Mouse (Mus musculus) heart, embryonic 11.5 days (tissue): ENCODE measurements around the gene Paf1. TPM values are rescaled to one million over a fixed set of nuclear protein-coding genes. Genes with fewer than 3 reads are reported as not detected.

Source experiments
- ATAC-seq: fragments of 200-750 bp; cut with Nextera tagmentation; replicated peaks from 2 replicates; pipeline ENCODE4 v1.8.0; 2017; ENCODE audit warnings: moderate library complexity; ENCODE audit not compliant: insufficient number of reproducible peaks, low FRiP score, low TSS enrichment
- H3K27ac ChIP-seq: fragments of 300-500 bp; sonication (generic); 2 replicates; pipeline ENCODE4 v1.5.1; 2014; ENCODE audit warnings: mild to moderate bottlenecking, low read depth, low read length
- H3K27me3 ChIP-seq: fragments of 300-500 bp; sonication (generic); 2 replicates; pipeline ENCODE4 v1.6.1; 2014; ENCODE audit warnings: mild to moderate bottlenecking, low read length, mixed read lengths; ENCODE audit not compliant: control insufficient read depth, insufficient read depth
- H3K36me3 ChIP-seq: fragments of 300-500 bp; sonication (generic); 2 replicates; pipeline ENCODE4 v1.6.1; 2014; ENCODE audit warnings: mild to moderate bottlenecking, low read length, moderate library complexity, mixed read lengths; ENCODE audit not compliant: control insufficient read depth, insufficient read depth
- H3K4me1 ChIP-seq: fragments of 300-500 bp; sonication (generic); 2 replicates; pipeline ENCODE4 v1.6.1; 2014; ENCODE audit warnings: low read length; ENCODE audit not compliant: control insufficient read depth, insufficient read depth
- H3K4me2 ChIP-seq: fragments of 300-500 bp; sonication (generic); 2 replicates; pipeline ENCODE4 v1.6.1; 2014; ENCODE audit warnings: mild to moderate bottlenecking, moderate library complexity
- H3K4me3 ChIP-seq: fragments of 300-500 bp; sonication (generic); 2 replicates; pipeline ENCODE4 v1.5.1; 2014; ENCODE audit warnings: low read depth, low read length
- H3K9ac ChIP-seq: fragments of 300-500 bp; sonication (generic); 2 replicates; pipeline ENCODE4 v1.6.1; 2014; ENCODE audit warnings: mild to moderate bottlenecking, low read depth, low read length, moderate library complexity
- H3K9me3 ChIP-seq: fragments of 300-500 bp; sonication (generic); replicated peaks from 2 replicates; pipeline ENCODE4 v1.6.1; 2016; ENCODE audit warnings: low read length; ENCODE audit not compliant: control insufficient read depth
- WGBS: fragments of 180-500 bp; shearing (Covaris S2); extraction: QIAGEN DNeasy Blood & Tissue Kit; methylation state at CpG from one replicate; pipeline ENCODE4 v1.1.7; 2014; ENCODE audit not compliant: insufficient replicate concordance; 5-methylcytosine and 5-hydroxymethylcytosine counted together
- polyA plus RNA-seq: library from polyadenylated mRNA; unstranded; fragments of >200 nt; fragmentation: Nextera tagmentation; extraction: Ambion mirVana; gene quantifications from 2 replicates; pipeline ENCODE4 v1.2.1, GENCODE M21; 2014

Gene Paf1
- polyA plus RNA-seq, 1 experiment from 2014 or later, result 70.2 TPM

DNA sequence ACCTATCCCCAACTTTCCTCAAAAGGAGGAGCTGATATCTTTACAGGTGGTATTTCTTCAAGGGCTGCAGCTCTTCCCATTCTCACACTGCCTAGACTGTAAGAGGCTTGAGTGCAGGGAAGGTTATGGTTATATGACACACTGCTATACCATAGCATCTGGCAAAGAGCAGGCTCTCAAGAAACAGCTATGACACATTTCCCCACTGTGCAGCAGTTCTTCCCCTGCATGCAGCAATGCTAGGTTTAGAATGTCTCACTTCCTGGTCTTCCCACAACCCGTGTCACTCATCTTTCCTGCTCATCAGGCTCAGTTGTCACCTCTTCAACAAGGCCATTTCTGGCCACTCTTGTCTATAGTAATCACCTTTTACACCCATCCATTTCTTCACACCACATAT lies 37.8 kb downstream of the Paf1 start:
- WGBS, result 79% methylated on average over 1 of the region's 1 CpGs

DNA sequence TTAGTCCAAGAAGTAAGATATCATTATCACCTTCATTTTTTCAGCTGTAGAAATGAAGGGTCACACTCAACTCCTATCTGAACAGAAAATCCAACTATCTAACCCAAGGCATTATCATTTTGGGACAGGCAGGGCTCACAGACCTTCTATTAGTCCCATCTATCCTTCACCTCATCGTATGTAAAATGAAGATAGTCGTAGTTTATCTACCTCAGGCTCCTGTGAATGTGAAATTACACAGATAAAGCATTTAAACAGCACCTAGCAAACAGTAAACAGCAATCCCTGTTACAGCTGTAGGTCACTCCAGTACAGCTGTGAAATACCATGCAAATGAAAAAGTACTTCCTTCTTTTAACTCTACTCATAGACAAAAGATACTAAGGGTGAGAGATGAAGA lies 39.5 kb downstream of the Paf1 start:
- 73% methylated on average over 2 of the region's 2 CpGs for WGBS
- Histone ChIP-seq H3K4me1 (peaks cover 16% of the 10 kb centered on the region; the same call in 1 of the 2 replicates), H3K27me3 (no peaks in the 10 kb centered on the region), H3K9ac (no peak overlapping the region), H3K36me3 (peaks cover 7% of the 10 kb centered on the region; the same call in 1 of the 2 replicates), H3K4me2 (no peak overlapping the region), H3K27ac (no peak overlapping the region), H3K4me3 (no peak overlapping the region), H3K9me3 (no peaks in the 10 kb centered on the region)
- ATAC-seq, result no peak

More for the DNA sequence above, 37.8 kb downstream of the Paf1 start:
- peaks cover 7% of the 10 kb centered on the region; the same call in 1 of the 2 replicates for H3K36me3 ChIP-seq
- H3K27ac ChIP-seq, result no peak overlapping the region
- no peaks in the 10 kb centered on the region for H3K9me3 ChIP-seq
- no peak overlapping the region for H3K4me3 ChIP-seq
- no peaks in the 10 kb centered on the region for H3K27me3 ChIP-seq
- no peak overlapping the region for H3K9ac ChIP-seq
- no peak overlapping the region for H3K4me2 ChIP-seq
- H3K4me1 ChIP-seq, result peaks cover 15% of the 10 kb centered on the region; the same call in 1 of the 2 replicates
- no peak; the same call in 1 of the 2 replicates for ATAC-seq

DNA sequence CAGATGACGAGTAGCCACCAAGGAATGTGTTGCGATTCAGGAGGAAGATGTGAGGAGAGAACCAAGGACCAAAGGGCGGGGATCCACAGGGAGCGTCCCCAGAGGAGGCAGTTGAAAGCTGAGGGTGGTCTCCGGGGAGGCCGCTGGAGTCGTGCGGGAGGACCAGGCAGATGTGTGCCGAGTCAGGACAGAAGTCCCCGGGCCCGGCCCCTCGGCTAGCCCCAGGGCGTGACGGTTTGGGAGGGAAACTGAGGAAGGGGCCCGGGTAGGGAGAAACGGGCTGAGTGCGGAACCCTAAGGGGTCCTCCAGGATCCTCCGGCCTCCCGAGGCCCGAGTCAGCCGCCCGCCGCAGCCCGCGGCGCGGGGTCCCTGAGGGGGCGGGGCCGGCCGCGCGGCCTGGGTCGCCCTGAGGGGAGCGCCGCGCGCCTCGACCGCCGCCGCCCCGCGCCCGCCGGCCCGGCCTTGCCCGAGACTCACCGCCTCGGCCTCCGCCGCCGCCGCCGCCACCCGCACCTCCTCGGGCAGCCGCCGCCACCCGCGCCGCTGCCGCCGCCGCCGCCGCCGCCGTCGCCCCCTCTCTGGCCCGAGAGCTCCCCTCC lies 43.0 kb downstream of the Paf1 start:
- WGBS, result under 1% methylated on average over 40 of the region's 70 CpGs

DNA sequence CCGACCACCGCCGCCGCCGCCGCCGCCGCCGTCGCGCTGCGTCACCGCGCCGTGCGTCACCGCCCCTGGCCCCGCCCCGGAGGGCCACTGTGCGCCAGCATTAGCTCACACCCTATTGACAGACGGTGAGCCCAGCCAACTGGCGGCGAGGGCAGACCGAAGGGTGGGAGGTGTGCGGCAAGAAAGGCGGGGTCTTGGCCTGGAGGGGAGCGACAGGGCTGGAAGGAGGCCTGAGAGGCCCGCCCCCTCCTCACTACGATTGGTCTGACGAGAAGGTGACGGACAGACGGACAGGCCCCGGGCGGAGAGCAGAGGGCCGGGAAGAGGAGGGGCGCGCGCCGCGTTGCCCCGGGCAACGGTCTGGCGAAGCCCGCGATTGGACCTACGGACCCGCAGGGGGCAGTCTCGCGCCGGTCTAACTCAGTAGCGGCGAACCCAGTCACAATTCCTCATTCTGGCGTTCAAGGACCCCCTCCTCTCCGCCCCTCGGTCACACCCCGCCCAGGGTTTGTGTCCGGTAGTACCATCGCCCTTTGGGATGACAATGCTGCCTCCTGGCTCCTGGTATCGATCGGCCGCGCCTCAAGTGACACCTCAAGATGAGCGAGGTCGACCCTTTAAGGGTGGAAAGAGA lies 43.6 kb downstream of the Paf1 start:
- Histone ChIP-seq H3K9ac (peak overlapping the region; percentile 86), H3K9me3 (no peaks in the 10 kb centered on the region), H3K27me3 (no peaks in the 10 kb centered on the region), H3K4me1 (peaks cover 16% of the 10 kb centered on the region; the same call in 1 of the 2 replicates), H3K36me3 (peaks cover 4% of the 10 kb centered on the region; the same call in 1 of the 2 replicates), H3K4me2 (peak overlapping the region; percentile 91), H3K4me3 (peak overlapping the region; percentile 95), H3K27ac (peak overlapping the region; percentile 73)
- 0% methylated on average over 34 of the region's 64 CpGs for WGBS
- peak; percentile 99 for ATAC-seq

More for the DNA sequence above, 43.0 kb downstream of the Paf1 start:
- no peaks in the 10 kb centered on the region for H3K9me3 ChIP-seq
- H3K4me1 ChIP-seq, result peaks cover 16% of the 10 kb centered on the region; the same call in 1 of the 2 replicates
- peak overlapping the region; percentile 86 for H3K9ac ChIP-seq
- ATAC-seq, result peak; percentile 39
- H3K4me2 ChIP-seq, result peak overlapping the region; percentile 91
- H3K4me3 ChIP-seq, result peak overlapping the region; percentile 95
- peaks cover 7% of the 10 kb centered on the region; the same call in 1 of the 2 replicates for H3K36me3 ChIP-seq
- peak overlapping the region; percentile 35; the same call in 1 of the 2 replicates for H3K27ac ChIP-seq
- H3K27me3 ChIP-seq, result no peaks in the 10 kb centered on the region

GRCm38 (mm10) chr7:28436932-28437570 lies 44.3 kb downstream of the Paf1 start, which contains the start of gene Gmfg:
Gene Gmfg (plus strand): TSS chr7:28437447.
- Histone ChIP-seq H3K4me2 (peak within 1 kb of the TSS; percentile 91), H3K27me3 (no peaks in the 10 kb centered on the region), H3K36me3 (peaks cover 4% of the 10 kb centered on the region; the same call in 1 of the 2 replicates), H3K9me3 (no peaks in the 10 kb centered on the region), H3K4me1 (peaks cover 16% of the 10 kb centered on the region; the same call in 1 of the 2 replicates), H3K4me3 (peak within 1 kb of the TSS; percentile 95), H3K27ac (peak within 1 kb of the TSS; percentile 73), H3K9ac (peak within 1 kb of the TSS; percentile 80)
- ATAC-seq, result peak; percentile 19
- 1% methylated on average over 16 of the region's 16 CpGs for WGBS

DNA sequence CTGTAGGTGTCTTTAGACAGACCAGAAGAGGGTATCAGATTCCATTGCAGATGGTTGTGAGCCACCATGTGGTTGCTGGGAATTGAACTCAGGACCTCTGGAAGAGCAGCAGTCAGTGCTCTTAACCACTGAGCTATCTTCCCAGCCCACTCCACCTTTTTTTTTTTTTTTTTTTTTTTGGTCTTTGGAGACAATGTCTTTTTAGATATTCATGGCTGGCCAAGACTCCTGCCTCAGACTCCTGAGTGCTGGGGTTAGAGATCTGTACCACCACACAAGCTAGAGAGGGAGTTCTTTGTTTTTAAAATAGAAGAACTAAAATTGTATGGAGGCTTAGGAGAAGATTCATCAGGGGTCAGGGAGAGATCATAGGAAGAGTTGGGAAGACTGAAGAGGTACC lies 45.2 kb downstream of the Paf1 start:
- ATAC-seq, result no peak
- no peak overlapping the region for H3K9ac ChIP-seq
- no peak overlapping the region for H3K4me2 ChIP-seq
- peaks cover 13% of the 10 kb centered on the region; the same call in 1 of the 2 replicates for H3K4me1 ChIP-seq
- no peak overlapping the region for H3K4me3 ChIP-seq
- no peaks in the 10 kb centered on the region for H3K27me3 ChIP-seq
- no peaks in the 10 kb centered on the region for H3K9me3 ChIP-seq
- H3K27ac ChIP-seq, result no peak overlapping the region
- H3K36me3 ChIP-seq, result no peaks in the 10 kb centered on the region; the same call in 1 of the 2 replicates

DNA sequence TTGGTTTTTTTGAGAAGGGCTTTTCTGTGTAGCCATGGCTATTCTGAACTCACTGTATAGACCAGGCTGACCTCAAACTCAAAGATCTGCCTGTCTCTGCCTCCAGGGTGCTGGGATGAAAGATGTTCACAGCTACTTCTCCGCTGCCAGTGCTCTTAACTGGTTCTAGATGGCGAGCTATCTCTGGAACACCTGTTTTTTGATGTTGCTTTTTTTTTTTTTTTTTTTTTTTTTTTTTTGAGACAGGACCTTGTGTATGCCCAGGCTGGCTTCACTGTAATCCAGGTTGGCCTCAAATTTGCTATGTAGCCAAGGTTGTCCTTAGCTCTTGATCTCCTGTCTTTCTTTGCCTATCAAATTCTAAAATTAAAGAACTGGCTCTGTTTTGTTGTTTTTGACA lies 46.0 kb downstream of the Paf1 start:
- Histone ChIP-seq H3K27ac (no peak overlapping the region), H3K9ac (no peak overlapping the region), H3K4me1 (peaks cover 13% of the 10 kb centered on the region; the same call in 1 of the 2 replicates), H3K9me3 (no peaks in the 10 kb centered on the region), H3K4me2 (no peak overlapping the region), H3K4me3 (no peak overlapping the region), H3K27me3 (no peaks in the 10 kb centered on the region), H3K36me3 (no peaks in the 10 kb centered on the region)
- WGBS, result 72% methylated on average over 2 of the region's 2 CpGs
- no peak for ATAC-seq

DNA sequence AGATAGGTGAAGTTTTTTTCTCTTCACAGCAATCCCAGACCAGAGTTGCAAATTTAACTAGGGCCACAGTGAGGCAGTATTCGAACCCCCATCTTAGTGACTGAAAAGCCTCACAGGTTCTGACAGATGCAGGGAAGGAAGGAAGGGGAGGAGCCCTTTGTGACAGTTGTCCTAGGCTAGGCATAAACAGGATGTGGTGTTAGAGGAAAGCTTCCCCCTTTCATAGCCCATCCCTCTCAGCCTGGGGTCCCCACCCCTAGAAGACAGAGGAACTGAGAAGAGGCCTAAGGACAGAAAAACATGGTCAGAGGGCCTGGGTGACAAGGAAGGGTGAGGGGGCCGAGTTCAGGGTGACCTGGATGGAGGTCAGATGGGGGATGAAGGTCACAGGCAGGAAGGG lies 48.0 kb downstream of the Paf1 start:
- no peak overlapping the region for H3K4me2 ChIP-seq
- H3K4me3 ChIP-seq, result no peak overlapping the region
- no peak overlapping the region for H3K9ac ChIP-seq
- no peak overlapping the region for H3K27ac ChIP-seq
- no peak for ATAC-seq
- no peaks in the 10 kb centered on the region; the same call in 1 of the 2 replicates for H3K4me1 ChIP-seq
- no peaks in the 10 kb centered on the region for H3K9me3 ChIP-seq
- WGBS, result 39% methylated on average over 2 of the region's 2 CpGs
- peaks cover 5% of the 10 kb centered on the region for H3K27me3 ChIP-seq
- no peaks in the 10 kb centered on the region for H3K36me3 ChIP-seq
